Mouse (Mus musculus): Measurements from ENCODE around the gene Dip2a. TPM values are rescaled to one million over a fixed set of nuclear protein-coding genes. Genes with fewer than 3 reads are reported as not detected.

Gene Dip2a
- polyA plus RNA-seq, 1 experiment from 2014 or later = 10.2 TPM

DNA sequence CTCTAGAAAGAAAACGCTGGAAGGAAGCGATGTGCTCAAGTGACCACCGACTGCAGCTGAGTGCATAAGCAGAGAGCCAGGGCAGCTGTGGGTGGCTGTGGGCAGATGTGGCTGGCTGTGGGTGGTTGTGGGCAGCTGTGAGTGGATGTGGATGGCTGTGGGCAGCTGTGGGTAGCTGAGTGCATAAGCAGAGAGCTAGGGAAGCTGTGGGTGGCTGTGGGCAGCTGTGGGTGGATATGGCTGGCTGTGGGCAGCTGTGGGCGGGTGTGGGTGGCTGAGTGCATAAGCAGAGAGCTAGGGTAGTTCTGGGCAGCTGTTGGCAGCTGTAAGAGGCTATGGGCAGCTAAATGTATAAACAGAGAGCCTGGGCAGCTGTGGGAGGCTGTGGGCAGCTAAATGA is 51.9 kb downstream of the Dip2a start:
- Histone ChIP-seq H3K27ac (no peak overlapping the region), H3K4me3 (no peak overlapping the region), H3K9me3 (replicated peaks) (no peaks in the 10 kb centered on the region), H3K27me3 (no peaks in the 10 kb centered on the region), H3K4me2 (no peak overlapping the region), H3K4me1 (no peaks in the 10 kb centered on the region), H3K9ac (no peak overlapping the region), H3K36me3 (ENCODE audit: poor library complexity, severe bottlenecking) (peaks cover 93% of the 10 kb centered on the region)
- 86% methylated on average over 4 of the region's 4 CpGs for WGBS
- ATAC-seq = no peak

DNA sequence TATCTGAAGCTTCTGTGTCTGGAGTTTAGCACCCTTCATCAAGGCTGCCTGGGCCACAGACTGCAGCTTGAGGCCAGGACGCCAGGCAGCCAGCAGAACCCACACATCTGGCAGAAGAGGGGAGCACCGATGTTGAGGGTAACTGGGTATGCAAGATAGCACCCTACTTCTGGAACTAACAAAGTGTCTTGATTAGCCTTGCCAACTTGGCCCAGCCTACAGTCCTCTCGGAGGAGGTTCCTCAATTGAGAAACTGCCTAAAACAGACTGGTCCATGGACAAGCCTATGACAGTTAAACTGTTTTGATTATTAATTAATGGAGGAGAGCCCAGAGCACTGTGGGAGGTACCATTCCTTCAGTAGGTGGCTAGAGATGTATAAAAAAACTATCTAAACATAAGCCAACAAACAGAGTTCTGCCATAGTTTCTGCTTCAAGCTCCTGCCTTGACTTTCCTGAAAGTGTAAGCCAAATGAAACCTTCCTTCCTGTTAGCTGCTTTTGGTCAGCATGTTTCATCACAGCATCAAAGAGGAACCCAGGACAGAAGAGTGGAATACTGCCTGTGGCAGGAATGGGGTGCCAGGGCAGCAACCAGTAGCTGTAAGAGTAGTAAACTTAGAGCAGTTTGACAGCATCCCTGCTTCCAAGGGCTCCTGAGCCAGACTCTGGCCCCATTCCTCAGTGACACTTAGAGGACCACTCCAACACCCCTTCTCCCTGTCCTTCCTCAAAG is 55.0 kb downstream of the Dip2a start:
- no peaks in the 10 kb centered on the region for H3K4me1 ChIP-seq
- no peak overlapping the region for H3K4me3 ChIP-seq
- no peaks in the 10 kb centered on the region for H3K9me3 ChIP-seq (replicated peaks)
- H3K27me3 ChIP-seq = no peaks in the 10 kb centered on the region
- H3K36me3 ChIP-seq (ENCODE audit: poor library complexity, severe bottlenecking) = peaks cover 96% of the 10 kb centered on the region
- WGBS = 91% methylated on average over 3 of the region's 3 CpGs
- no peak overlapping the region for H3K4me2 ChIP-seq
- no peak overlapping the region for H3K9ac ChIP-seq
- ATAC-seq = no peak
- H3K27ac ChIP-seq = no peak overlapping the region

DNA sequence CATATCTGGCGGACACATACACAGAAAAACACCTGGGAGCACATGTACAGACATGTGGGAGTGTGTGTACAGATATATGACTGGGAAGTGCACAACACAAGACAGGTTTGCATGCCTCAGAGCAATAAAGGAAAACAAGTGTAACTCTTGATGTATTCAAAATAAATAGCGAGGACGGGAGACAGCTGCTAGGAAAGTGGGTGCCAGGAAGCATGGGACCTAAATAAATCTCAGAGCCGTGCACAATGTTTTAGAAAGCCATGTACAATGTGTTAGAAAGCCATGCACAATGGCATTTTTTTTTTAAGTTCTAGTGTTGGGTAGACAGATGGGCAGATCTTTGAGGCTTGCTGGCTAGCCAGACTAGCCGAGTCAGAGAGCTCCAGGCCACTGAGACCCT is 56.0 kb downstream of the Dip2a start:
- Histone ChIP-seq H3K4me2 (no peak overlapping the region), H3K9ac (no peak overlapping the region), H3K9me3 (replicated peaks) (no peaks in the 10 kb centered on the region), H3K27ac (no peak overlapping the region), H3K4me1 (no peaks in the 10 kb centered on the region), H3K36me3 (ENCODE audit: poor library complexity, severe bottlenecking) (peaks cover 96% of the 10 kb centered on the region), H3K4me3 (no peak overlapping the region), H3K27me3 (no peaks in the 10 kb centered on the region)
- no peak for ATAC-seq
- WGBS = 93% methylated on average over 5 of the region's 5 CpGs

DNA sequence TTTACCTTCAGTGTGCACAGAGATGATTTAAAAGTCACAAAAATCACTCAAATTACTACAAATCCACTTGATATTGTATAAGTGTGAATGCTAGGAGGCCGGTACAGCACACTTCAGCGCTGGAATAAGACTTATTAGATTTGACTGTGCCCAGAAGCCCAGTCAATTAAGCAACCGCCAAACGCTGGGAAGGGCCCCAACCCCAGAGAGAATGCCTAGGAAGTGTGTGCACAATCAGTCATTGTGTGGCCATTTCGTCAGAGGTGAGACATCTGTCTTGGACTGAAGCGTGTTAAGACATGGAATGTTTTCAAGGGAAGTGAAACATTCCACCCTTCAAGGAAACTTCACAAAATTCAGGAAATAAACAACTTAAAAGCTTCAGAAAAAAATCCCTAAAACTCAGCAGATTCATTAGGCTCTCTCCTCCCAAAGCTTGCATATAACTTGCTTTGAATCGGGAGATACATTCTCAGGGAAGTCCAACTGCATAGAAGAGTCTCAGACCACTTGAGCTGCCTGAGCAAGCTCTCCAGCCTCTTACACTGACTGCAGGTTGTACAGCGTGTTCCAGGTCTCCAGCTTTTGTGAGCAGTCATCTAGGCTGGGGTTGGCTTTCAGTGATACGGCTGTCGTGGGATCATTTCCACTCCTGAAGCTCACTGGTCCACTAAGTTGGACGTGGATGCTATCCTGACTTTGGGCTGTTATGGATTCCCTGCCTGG is 56.7 kb downstream of the Dip2a start:
- no peak overlapping the region for H3K9ac ChIP-seq
- peaks cover 97% of the 10 kb centered on the region for H3K36me3 ChIP-seq (ENCODE audit: poor library complexity, severe bottlenecking)
- no peak overlapping the region for H3K4me3 ChIP-seq
- H3K27me3 ChIP-seq = no peaks in the 10 kb centered on the region
- H3K4me1 ChIP-seq = no peaks in the 10 kb centered on the region
- no peaks in the 10 kb centered on the region for H3K9me3 ChIP-seq (replicated peaks)
- H3K4me2 ChIP-seq = no peak overlapping the region
- ATAC-seq = no peak
- no peak overlapping the region for H3K27ac ChIP-seq
- WGBS = 75% methylated on average over 11 of the region's 11 CpGs

DNA sequence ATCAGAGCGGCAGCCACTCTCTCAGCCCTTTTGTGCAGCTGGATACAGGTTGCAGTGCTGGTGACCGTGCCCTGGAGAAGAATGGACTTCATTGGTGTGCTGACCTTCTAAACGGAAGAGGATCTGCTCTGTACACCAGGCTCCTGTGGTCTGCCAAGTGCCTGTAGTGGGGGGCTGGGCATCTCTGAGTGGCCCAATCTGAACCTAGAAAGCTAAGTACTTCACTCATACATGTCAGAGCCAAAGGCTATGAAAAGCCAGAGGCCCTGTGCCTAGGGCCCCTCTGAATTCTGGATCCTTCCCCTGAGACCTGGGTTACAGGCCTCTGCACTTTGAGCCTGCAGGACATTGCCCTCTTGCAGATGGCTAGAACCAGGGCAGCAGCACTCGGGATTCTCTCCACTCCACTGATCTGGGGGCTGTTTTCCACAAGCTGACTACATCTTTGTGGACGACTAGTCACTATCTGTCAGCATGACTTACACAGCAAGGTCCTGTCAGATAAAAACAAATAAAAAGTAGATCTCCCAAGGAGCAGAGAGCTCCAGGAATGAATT is 66.5 kb downstream of the Dip2a start:
- Histone ChIP-seq H3K4me2 (no peak overlapping the region), H3K9ac (no peak overlapping the region), H3K4me1 (no peaks in the 10 kb centered on the region), H3K27ac (no peak overlapping the region), H3K4me3 (no peak overlapping the region), H3K36me3 (ENCODE audit: poor library complexity, severe bottlenecking) (peaks cover 87% of the 10 kb centered on the region), H3K27me3 (no peaks in the 10 kb centered on the region), H3K9me3 (replicated peaks) (no peaks in the 10 kb centered on the region)
- 63% methylated on average over 5 of the region's 5 CpGs for WGBS
- no peak for ATAC-seq

DNA sequence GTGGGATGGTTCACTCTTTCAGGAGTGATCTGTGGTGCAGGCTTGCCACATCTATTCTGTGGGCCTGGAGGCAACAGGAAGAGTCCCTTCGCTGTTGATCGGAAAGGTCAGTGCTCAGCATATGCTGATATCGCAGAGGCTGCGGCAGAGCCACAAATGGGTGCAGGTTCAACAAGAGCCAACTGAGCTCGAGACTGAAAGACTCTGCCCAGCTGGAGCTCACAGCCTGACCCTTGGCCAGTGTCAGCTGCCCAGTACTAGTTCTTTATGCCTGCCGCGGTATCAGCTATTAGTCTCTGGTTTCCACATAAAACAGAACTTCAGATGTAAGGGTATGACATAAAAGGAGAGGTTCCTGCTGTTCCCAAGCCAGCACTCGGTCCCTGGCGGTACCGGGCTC is 69.8 kb downstream of the Dip2a start:
- WGBS = 82% methylated on average over 10 of the region's 10 CpGs
- H3K4me1 ChIP-seq = no peaks in the 10 kb centered on the region
- peaks cover 87% of the 10 kb centered on the region for H3K36me3 ChIP-seq (ENCODE audit: poor library complexity, severe bottlenecking)
- no peak for ATAC-seq
- H3K27ac ChIP-seq = no peak overlapping the region
- H3K27me3 ChIP-seq = no peaks in the 10 kb centered on the region
- H3K4me2 ChIP-seq = no peak overlapping the region
- H3K9me3 ChIP-seq (replicated peaks) = no peaks in the 10 kb centered on the region
- no peak overlapping the region for H3K4me3 ChIP-seq
- no peak overlapping the region for H3K9ac ChIP-seq

DNA sequence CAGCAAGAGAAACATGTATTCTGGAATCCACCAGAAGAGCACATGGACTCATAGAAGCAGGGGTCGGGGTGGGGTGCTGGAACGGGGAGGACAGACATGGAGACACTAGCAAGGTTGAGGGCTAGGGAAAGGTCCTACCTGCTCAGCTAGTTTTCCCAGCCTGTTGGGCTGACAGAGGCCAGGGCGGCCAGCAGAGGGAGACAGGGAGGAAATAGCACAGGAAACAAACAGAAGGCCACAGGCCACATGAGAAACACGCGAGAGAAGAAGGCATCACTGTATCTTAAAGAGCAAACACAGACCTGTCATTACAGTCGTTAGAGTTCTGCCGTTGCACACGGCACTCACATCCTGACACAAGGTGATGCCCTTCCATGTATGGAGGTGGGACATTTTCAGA is 73.9 kb downstream of the Dip2a start:
- H3K27ac ChIP-seq = no peak overlapping the region
- no peak overlapping the region for H3K9ac ChIP-seq
- peaks cover 92% of the 10 kb centered on the region for H3K36me3 ChIP-seq (ENCODE audit: poor library complexity, severe bottlenecking)
- H3K4me2 ChIP-seq = no peak overlapping the region
- ATAC-seq = no peak
- 53% methylated on average over 8 of the region's 8 CpGs for WGBS
- no peaks in the 10 kb centered on the region for H3K27me3 ChIP-seq
- no peaks in the 10 kb centered on the region for H3K4me1 ChIP-seq
- no peaks in the 10 kb centered on the region for H3K9me3 ChIP-seq (replicated peaks)
- H3K4me3 ChIP-seq = no peak overlapping the region

DNA sequence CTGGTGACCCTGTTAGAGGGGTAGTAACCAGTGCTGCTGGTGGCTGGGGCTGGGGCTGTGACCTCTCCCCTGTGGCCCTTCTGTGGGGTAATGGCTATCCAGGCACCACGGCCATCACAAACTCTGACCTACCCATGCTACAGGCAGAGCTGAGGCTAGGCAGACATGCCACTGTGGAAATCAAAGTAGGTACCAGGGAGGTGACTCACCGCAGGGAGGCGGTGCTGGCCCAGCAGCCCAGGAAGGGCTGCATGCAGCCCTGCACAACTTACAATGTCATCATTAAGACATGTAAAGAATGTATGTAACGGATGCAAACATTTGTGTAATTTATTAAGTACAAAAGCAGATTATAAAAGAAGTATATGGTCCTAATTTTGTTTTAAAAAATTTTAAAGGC is 82.7 kb downstream of the Dip2a start:
- no peak overlapping the region for H3K9ac ChIP-seq
- no peak for ATAC-seq
- H3K4me3 ChIP-seq = no peak overlapping the region
- H3K4me2 ChIP-seq = no peak overlapping the region
- no peaks in the 10 kb centered on the region for H3K9me3 ChIP-seq (replicated peaks)
- no peaks in the 10 kb centered on the region for H3K27me3 ChIP-seq
- H3K4me1 ChIP-seq = no peaks in the 10 kb centered on the region; the same call in 1 of the 2 replicates
- peaks cover 37% of the 10 kb centered on the region for H3K36me3 ChIP-seq (ENCODE audit: poor library complexity, severe bottlenecking)
- 69% methylated on average over 4 of the region's 4 CpGs for WGBS
- H3K27ac ChIP-seq = no peak overlapping the region

DNA sequence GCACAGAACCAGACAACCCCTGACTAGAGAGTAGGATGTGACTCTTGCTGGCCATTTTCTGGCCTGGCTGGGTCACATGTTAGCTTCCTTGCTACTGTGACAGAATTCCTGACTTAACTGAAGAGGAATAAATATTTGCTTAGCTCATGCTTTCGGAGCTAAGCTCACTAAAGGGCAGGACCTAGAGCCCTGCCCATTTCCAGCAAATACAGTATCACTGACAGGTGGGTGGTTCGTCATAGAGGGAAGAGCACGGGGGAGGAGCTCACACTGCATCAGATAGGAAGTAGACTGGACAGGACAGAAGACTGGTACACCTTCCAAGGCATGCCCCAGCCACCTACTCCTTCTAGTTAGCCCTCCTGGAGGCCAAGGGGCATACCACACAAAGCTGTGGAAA is 83.6 kb downstream of the Dip2a start:
- H3K4me2 ChIP-seq = no peak overlapping the region
- peaks cover 29% of the 10 kb centered on the region for H3K36me3 ChIP-seq (ENCODE audit: poor library complexity, severe bottlenecking)
- H3K4me1 ChIP-seq = no peaks in the 10 kb centered on the region; the same call in 1 of the 2 replicates
- H3K27ac ChIP-seq = no peak overlapping the region
- H3K27me3 ChIP-seq = no peaks in the 10 kb centered on the region
- WGBS = 92% methylated on average over 3 of the region's 3 CpGs
- no peak overlapping the region for H3K4me3 ChIP-seq
- H3K9me3 ChIP-seq (replicated peaks) = no peaks in the 10 kb centered on the region
- no peak overlapping the region for H3K9ac ChIP-seq
- no peak for ATAC-seq

DNA sequence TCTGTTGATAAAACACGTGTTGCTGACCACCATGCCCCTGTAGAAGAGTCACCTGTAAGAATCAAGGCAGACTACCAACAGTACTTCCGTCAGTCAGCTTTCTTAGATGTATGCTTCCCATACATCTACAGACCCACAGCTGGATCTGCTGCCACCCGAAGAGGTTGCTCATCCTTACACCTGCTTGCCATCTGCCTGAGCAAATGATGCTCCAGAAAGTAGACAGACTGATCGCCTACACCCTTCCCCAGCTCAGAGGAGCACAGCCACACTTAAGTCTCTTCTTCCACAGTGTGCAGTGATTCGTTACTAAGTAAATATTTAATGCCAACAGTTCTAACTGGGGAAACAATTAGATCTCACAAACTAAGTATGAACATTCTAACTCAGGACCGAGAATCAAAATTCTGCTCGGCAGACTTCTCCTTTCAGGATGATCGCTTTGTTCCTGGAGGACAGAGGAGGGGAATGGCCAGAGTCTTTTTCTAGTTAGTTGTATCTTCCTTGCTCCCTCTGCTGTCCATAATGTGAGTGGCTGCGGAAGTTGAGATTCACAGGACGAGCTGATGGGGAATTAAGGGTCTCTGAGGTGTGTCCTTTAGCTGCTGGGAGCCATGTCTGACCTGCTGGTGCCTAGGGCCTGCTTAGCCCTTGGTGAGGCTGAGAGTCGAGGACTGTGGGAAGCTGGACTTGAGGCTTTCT is 84.6 kb downstream of the Dip2a start:
- H3K4me3 ChIP-seq = no peak overlapping the region
- H3K36me3 ChIP-seq (ENCODE audit: poor library complexity, severe bottlenecking) = peaks cover 20% of the 10 kb centered on the region
- no peak overlapping the region for H3K4me2 ChIP-seq
- no peaks in the 10 kb centered on the region for H3K9me3 ChIP-seq (replicated peaks)
- no peaks in the 10 kb centered on the region; the same call in 1 of the 2 replicates for H3K4me1 ChIP-seq
- no peak overlapping the region for H3K27ac ChIP-seq
- ATAC-seq = no peak
- 62% methylated on average over 11 of the region's 11 CpGs for WGBS
- H3K9ac ChIP-seq = no peak overlapping the region
- no peaks in the 10 kb centered on the region for H3K27me3 ChIP-seq

DNA sequence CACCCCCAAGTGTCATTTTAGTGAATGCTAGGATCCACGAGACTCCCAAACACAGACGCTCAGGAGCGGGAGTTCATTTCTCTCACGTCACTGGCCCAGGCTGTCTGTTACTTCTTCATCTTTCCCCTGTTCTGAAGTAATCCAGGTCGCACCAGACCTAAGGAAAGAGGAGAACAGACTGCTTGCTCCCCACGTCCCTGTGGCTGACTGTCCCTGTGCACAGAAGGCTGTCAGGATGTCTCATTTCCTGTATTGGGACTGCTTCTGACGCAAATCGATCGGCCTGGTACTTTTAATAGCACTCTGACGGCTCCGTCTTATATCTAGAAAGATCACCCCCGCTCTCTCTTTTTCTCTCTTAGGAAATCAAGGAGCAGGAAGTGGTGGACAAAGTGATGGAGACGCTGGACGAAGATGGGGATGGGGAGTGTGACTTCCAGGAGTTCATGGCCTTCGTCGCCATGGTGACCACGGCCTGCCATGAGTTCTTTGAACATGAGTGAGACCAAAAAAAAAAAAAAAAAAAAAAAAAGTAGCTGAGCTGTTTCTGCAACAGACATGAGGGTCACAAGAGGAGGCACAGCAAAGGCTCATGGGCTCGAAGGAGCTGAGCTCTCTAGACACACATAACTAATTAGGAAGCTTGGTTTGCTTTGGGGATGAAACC is 85.4 kb downstream of the Dip2a start:
- Histone ChIP-seq H3K27ac (no peak overlapping the region), H3K4me2 (no peak overlapping the region), H3K36me3 (ENCODE audit: poor library complexity, severe bottlenecking) (peaks cover 12% of the 10 kb centered on the region), H3K27me3 (no peaks in the 10 kb centered on the region), H3K4me1 (no peaks in the 10 kb centered on the region; the same call in 1 of the 2 replicates), H3K9ac (no peak overlapping the region), H3K9me3 (replicated peaks) (no peaks in the 10 kb centered on the region), H3K4me3 (no peak overlapping the region)
- 83% methylated on average over 18 of the region's 18 CpGs for WGBS
- no peak for ATAC-seq
